ENCODE assay signal across 8 mouse cellular contexts in genomic region chr2:154427853-154428360, GRCm38 (mm10). TPM values are rescaled to one million over a fixed set of nuclear protein-coding genes. Genes with fewer than 3 reads are reported as not detected.
A peak's percentile ranks its signal among the peaks of the same experiment; 100 is the strongest.
DNase-seq lines count a peak whose midpoint lies in the region; ATAC-seq and TF ChIP-seq lines count a peak whose summit lies in the region.

No protein-coding gene starts in this region.

- H3K4me2 ChIP-seq in forebrain, postnatal 0 days (ENCODE audit: low read depth), result no peak overlapping the region
- peak overlapping the region; percentile 27 for H3K4me2 ChIP-seq in intestine, embryonic 14.5 days (ENCODE audit: low read length)
- peak overlapping the region; percentile 35; the same call in 1 of the 2 replicates for H3K4me2 ChIP-seq in liver, embryonic 16.5 days (ENCODE audit: low read depth, low read length)
- peak overlapping the region; percentile 46 for H3K4me2 ChIP-seq in stomach, embryonic 15.5 days

- WGBS in forebrain, embryonic 10.5 days, result 17% methylated on average over 17 of the region's 17 CpGs
- 23% methylated on average over 17 of the region's 17 CpGs for WGBS in forebrain, postnatal 0 days
- 12% methylated on average over 17 of the region's 17 CpGs for WGBS in intestine, embryonic 14.5 days
- 48% methylated on average over 17 of the region's 17 CpGs for WGBS in liver, embryonic 16.5 days (ENCODE audit: insufficient replicate concordance)
- WGBS in stomach, embryonic 15.5 days, result 23% methylated on average over 17 of the region's 17 CpGs

- ATAC-seq in forebrain, postnatal 0 days, result no peak
- ATAC-seq in intestine, embryonic 14.5 days (replicated peaks; ENCODE audit: low FRiP score, low TSS enrichment, low read depth), result peak; percentile 75
- ATAC-seq in liver, embryonic 16.5 days (ENCODE audit: low read depth), result no peak
- peak; percentile 84 for ATAC-seq in stomach, embryonic 15.5 days (ENCODE audit: insufficient read depth, low FRiP score, low read depth)

- no peak overlapping the region; the same call in 1 of the 2 replicates for H3K4me3 ChIP-seq in forebrain, embryonic 10.5 days
- H3K4me3 ChIP-seq in forebrain, postnatal 0 days (ENCODE audit: low read depth, low read length), result no peak overlapping the region
- 0 out of 2 replicates have a peak overlapping the region, but pooled peaks have one; percentile 6 for H3K4me3 ChIP-seq in intestine, embryonic 14.5 days (ENCODE audit: low read depth, low read length)
- no peak overlapping the region for H3K4me3 ChIP-seq in liver, embryonic 16.5 days (ENCODE audit: low read depth, low read length)
- peak overlapping the region; percentile 2 for H3K4me3 ChIP-seq in stomach, embryonic 15.5 days (replicated peaks)

- H3K27ac ChIP-seq in forebrain, embryonic 10.5 days, result peak overlapping the region; percentile 92
- no peak overlapping the region for H3K27ac ChIP-seq in forebrain, postnatal 0 days (ENCODE audit: low read depth, low read length)
- peak overlapping the region; percentile 44 for H3K27ac ChIP-seq in intestine, embryonic 14.5 days (ENCODE audit: low read depth)
- no peak overlapping the region for H3K27ac ChIP-seq in liver, embryonic 16.5 days (ENCODE audit: low read length)
- H3K27ac ChIP-seq in stomach, embryonic 15.5 days, result peak overlapping the region; percentile 75

- H3K9ac ChIP-seq in forebrain, postnatal 0 days, result no peak overlapping the region
- H3K9ac ChIP-seq in intestine, embryonic 14.5 days (ENCODE audit: low read length), result no peak overlapping the region
- H3K9ac ChIP-seq in liver, embryonic 16.5 days (ENCODE audit: low read depth, low read length), result no peak overlapping the region
- no peak overlapping the region; the same call in 1 of the 2 replicates for H3K9ac ChIP-seq in stomach, embryonic 15.5 days

- TF ChIP-seq CTCF in forebrain, postnatal 0 days (IDR thresholded peaks at IDR 0.05; ENCODE audit: low read depth), result no peak

- DNase-seq in forebrain, embryonic 10.5 days (ENCODE audit: extremely low spot score, low spot score), result peak; percentile 16
- no peak for DNase-seq in forebrain, postnatal 0 days
- peak; percentile 87 for DNase-seq in WW6 (ENCODE audit: low read depth, low spot score)
- peak; percentile 77 for DNase-seq in intestine, embryonic 14.5 days (ENCODE audit: low spot score)
- DNase-seq in cerebellum, adult 8-10 months, result no peak
- DNase-seq in spleen, adult 18-20 months, result no peak

- H3K27me3 ChIP-seq in forebrain, embryonic 10.5 days (ENCODE audit: poor library complexity, severe bottlenecking), result peaks cover 35% of the 10 kb centered on the region
- H3K27me3 ChIP-seq in forebrain, postnatal 0 days (ENCODE audit: insufficient read depth, low read length), result no peaks in the 10 kb centered on the region
- no peaks in the 10 kb centered on the region for H3K27me3 ChIP-seq in intestine, embryonic 14.5 days (replicated peaks; ENCODE audit: control insufficient read depth, insufficient read depth, low read length)
- peaks cover 11% of the 10 kb centered on the region for H3K27me3 ChIP-seq in liver, embryonic 16.5 days (ENCODE audit: control insufficient read depth, insufficient read depth, low read depth, low read length)
- no peaks in the 10 kb centered on the region for H3K27me3 ChIP-seq in stomach, embryonic 15.5 days (replicated peaks)

- no peaks in the 10 kb centered on the region for H3K9me3 ChIP-seq in forebrain, embryonic 10.5 days
- no peaks in the 10 kb centered on the region for H3K9me3 ChIP-seq in forebrain, postnatal 0 days (ENCODE audit: low read length)
- H3K9me3 ChIP-seq in intestine, embryonic 14.5 days (ENCODE audit: control insufficient read depth, low read length), result 0 out of 2 replicates have a peak, but pooled peaks cover 4% of the 10 kb centered on the region
- no peaks in the 10 kb centered on the region; the same call in 1 of the 2 replicates for H3K9me3 ChIP-seq in liver, embryonic 16.5 days (replicated peaks; ENCODE audit: control insufficient read depth, low read length)
- no peaks in the 10 kb centered on the region for H3K9me3 ChIP-seq in stomach, embryonic 15.5 days

- no peaks in the 10 kb centered on the region for H3K36me3 ChIP-seq in forebrain, embryonic 10.5 days (replicated peaks)
- H3K36me3 ChIP-seq in forebrain, postnatal 0 days (ENCODE audit: insufficient read depth), result no peaks in the 10 kb centered on the region
- no peaks in the 10 kb centered on the region for H3K36me3 ChIP-seq in intestine, embryonic 14.5 days (ENCODE audit: control insufficient read depth, insufficient read depth, low read length)
- no peaks in the 10 kb centered on the region for H3K36me3 ChIP-seq in liver, embryonic 16.5 days (ENCODE audit: control insufficient read depth, insufficient read depth)
- H3K36me3 ChIP-seq in stomach, embryonic 15.5 days, result no peaks in the 10 kb centered on the region

- peaks cover 26% of the 10 kb centered on the region for H3K4me1 ChIP-seq in forebrain, embryonic 10.5 days
- peaks cover 7% of the 10 kb centered on the region for H3K4me1 ChIP-seq in forebrain, postnatal 0 days (ENCODE audit: insufficient read depth)
- peaks cover 9% of the 10 kb centered on the region for H3K4me1 ChIP-seq in intestine, embryonic 14.5 days (replicated peaks; ENCODE audit: control insufficient read depth, insufficient read depth, low read length)
- H3K4me1 ChIP-seq in liver, embryonic 16.5 days (ENCODE audit: control insufficient read depth, low read depth, low read length), result no peaks in the 10 kb centered on the region; the same call in 1 of the 2 replicates
- H3K4me1 ChIP-seq in stomach, embryonic 15.5 days, result peaks cover 10% of the 10 kb centered on the region

RNA-seq across cellular contexts. Expression of gene Cbfa2t2, which starts 8.4 kb away (rescaled TPM):
- polyA plus RNA-seq in forebrain, embryonic 10.5 days (2016; fragmentation: Nextera tagmentation; extraction: Ambion mirVana), result 57.4 and 59.3 TPM in 2 replicates
- 32.5 and 41.8 TPM in 2 replicates for total RNA-seq in forebrain, postnatal 0 days (2014; rRNA removed)
- 22.1 and 31.9 TPM in 2 replicates for polyA plus RNA-seq in forebrain, postnatal 0 days (2015; fragmentation: Nextera tagmentation; extraction: Ambion mirVana)
- 33.6 and 42.3 TPM in 2 replicates for polyA plus RNA-seq in intestine, embryonic 14.5 days (2014; fragmentation: Nextera tagmentation; extraction: Ambion mirVana)
- polyA plus RNA-seq in liver, embryonic 16.5 days (2015; fragmentation: Nextera tagmentation; extraction: Ambion mirVana), result 8.2 TPM in 2 replicates
- 32.1 and 34.7 TPM in 2 replicates for polyA plus RNA-seq in stomach, embryonic 15.5 days (2015; fragmentation: Nextera tagmentation; extraction: Ambion mirVana)

RNA-seq across cellular contexts. Expression of gene Snta1, which starts 20.0 kb away (rescaled TPM):
- polyA plus RNA-seq in forebrain, embryonic 10.5 days (2016; fragmentation: Nextera tagmentation; extraction: Ambion mirVana), result 2.5 TPM in 2 replicates
- total RNA-seq in forebrain, postnatal 0 days (2014; rRNA removed), result 23.0 and 25.3 TPM in 2 replicates
- polyA plus RNA-seq in forebrain, postnatal 0 days (2015; fragmentation: Nextera tagmentation; extraction: Ambion mirVana), result 14.8 and 15.8 TPM in 2 replicates
- polyA plus RNA-seq in intestine, embryonic 14.5 days (2014; fragmentation: Nextera tagmentation; extraction: Ambion mirVana), result 2.3 and 2.7 TPM in 2 replicates
- 3.1 and 3.4 TPM in 2 replicates for polyA plus RNA-seq in liver, embryonic 16.5 days (2015; fragmentation: Nextera tagmentation; extraction: Ambion mirVana)
- 7.3 and 7.5 TPM in 2 replicates for polyA plus RNA-seq in stomach, embryonic 15.5 days (2015; fragmentation: Nextera tagmentation; extraction: Ambion mirVana)

RNA-seq across cellular contexts. Expression of gene Cdk5rap1, which starts 55.1 kb away (rescaled TPM):
- 13.0 and 14.9 TPM in 2 replicates for polyA plus RNA-seq in forebrain, embryonic 10.5 days (2016; fragmentation: Nextera tagmentation; extraction: Ambion mirVana)
- total RNA-seq in forebrain, postnatal 0 days (2014; rRNA removed), result 14.3 and 14.7 TPM in 2 replicates
- 6.3 and 10.4 TPM in 2 replicates for polyA plus RNA-seq in forebrain, postnatal 0 days (2015; fragmentation: Nextera tagmentation; extraction: Ambion mirVana)
- 9.5 and 18.0 TPM in 2 replicates for polyA plus RNA-seq in intestine, embryonic 14.5 days (2014; fragmentation: Nextera tagmentation; extraction: Ambion mirVana)
- polyA plus RNA-seq in liver, embryonic 16.5 days (2015; fragmentation: Nextera tagmentation; extraction: Ambion mirVana), result 13.3 and 14.9 TPM in 2 replicates
- 15.6 and 18.3 TPM in 2 replicates for polyA plus RNA-seq in stomach, embryonic 15.5 days (2015; fragmentation: Nextera tagmentation; extraction: Ambion mirVana)

Comparison
In these comparisons a context has a peak if more than half of its experiments do, and no peak if none do; other contexts are left out.
1. DNase-seq: peak in forebrain, embryonic 10.5 days (single experiment), WW6 (single experiment) and intestine, embryonic 14.5 days (single experiment); none in forebrain, postnatal 0 days (single experiment), cerebellum, adult 8-10 months (single experiment) and spleen, adult 18-20 months (0 of 2).
2. H3K27ac ChIP-seq: peak in forebrain, embryonic 10.5 days (single experiment), intestine, embryonic 14.5 days (single experiment) and stomach, embryonic 15.5 days (single experiment); none in forebrain, postnatal 0 days (single experiment) and liver, embryonic 16.5 days (single experiment).
3. H3K4me3 ChIP-seq: peak in intestine, embryonic 14.5 days (single experiment) and stomach, embryonic 15.5 days (single experiment); none in forebrain, embryonic 10.5 days (single experiment), forebrain, postnatal 0 days (single experiment) and liver, embryonic 16.5 days (single experiment).
4. ATAC-seq: peak in intestine, embryonic 14.5 days (single experiment) and stomach, embryonic 15.5 days (single experiment); none in forebrain, postnatal 0 days (single experiment) and liver, embryonic 16.5 days (single experiment).